Mouse (Mus musculus) left cerebral cortex, adult 18-20 months (tissue): ENCODE data around the gene Gbx1. TPM values are rescaled to one million over a fixed set of nuclear protein-coding genes. Genes with fewer than 3 reads are reported as not detected.
"Not testable (repeated sequence)": the region's sequence is repeated elsewhere in the genome, so short reads cannot be mapped to it uniquely, and the experiment has no call there.

Experiments
- DNase-seq, 2 experiments: peaks; one replicate each; pipeline ENCODE4 v3.0.0; 2021 to 2022; ENCODE audit warnings: low spot score in 2 of 2, mixed read lengths in 1 of 2
- long read RNA-seq, 2 experiments: library from polyadenylated mRNA; stranded (forward); transcript quantifications; one replicate each; pipeline ENCODE4 v2.0.0; 2021
- total RNA-seq, 2 experiments: library from RNA; stranded (reverse); gene quantifications; 2 replicates each; pipeline ENCODE4 v1.2.3; 2021

The Gbx1 gene
- under 1 TPM; 0.21 to 0.33 TPM for total RNA-seq
- long read RNA-seq, experiment 1, partial matches to known transcripts, result 0 of 1 reads
- long read RNA-seq, experiment 1, other reads (novel, unspliced or antisense), result 0 of 1 reads
- long read RNA-seq, experiment 2, result 0 reads

DNA sequence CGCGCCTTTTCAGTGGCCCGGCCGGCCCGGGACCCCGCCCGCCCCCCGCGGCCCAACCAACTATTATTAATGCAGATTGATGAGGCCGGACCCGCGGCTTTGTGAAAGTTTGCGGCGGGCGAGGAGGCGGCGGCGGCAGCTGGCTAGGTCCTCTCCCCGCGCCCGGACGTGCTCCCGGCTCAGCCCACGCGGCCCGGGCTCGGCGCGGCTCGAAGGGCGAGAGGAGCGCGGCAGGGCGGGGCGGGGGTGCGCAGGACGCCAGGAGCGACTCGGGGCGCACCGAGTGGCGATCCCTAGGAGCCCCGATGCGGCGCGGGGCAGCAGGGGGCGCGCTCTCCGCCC is at the start of gene Gbx1:
Gbx1 (minus strand) TSS at position 314 of the 342 bp plus-strand sequence.
- no peak for DNase-seq

DNA sequence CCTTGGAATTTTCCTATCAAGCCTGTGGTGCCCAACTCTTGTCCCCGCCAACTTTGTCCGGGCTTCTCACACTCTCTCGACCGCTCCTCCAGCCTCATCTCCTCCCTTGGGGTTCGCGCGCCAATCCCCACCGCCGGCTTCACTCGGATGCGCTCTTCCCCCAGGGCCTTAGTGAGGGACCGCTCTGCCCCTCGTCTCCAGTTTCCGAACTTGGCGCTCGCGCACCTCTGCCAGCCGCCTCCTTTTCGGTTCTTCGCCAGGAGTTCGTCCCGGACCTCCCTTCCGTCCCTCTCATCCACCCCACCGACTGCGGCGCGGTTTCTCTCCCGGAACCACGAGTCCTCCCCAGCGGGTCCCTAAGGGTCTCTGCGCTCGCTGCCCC is 49.8 kb upstream of the Gbx1 start:
- no peak for DNase-seq

DNA sequence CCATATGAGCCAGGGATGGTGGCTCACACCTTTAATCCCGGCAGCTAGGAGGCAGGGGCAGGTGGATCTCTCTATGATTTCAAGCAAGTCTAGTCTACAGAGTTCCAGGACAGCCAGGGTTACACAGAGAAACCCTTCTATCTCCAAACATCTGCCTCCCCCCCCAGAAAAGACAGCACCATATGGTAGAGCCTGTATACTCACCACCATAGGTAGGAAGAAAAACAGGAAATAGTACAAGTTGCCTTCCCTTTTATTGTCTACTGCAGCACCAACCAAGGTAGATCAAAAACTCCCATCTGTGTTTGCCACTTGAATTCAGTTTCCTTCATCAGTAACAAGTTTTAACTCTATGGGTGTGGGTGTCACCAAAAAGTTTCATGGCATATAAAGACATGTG is 48.9 kb upstream of the Gbx1 start:
- no peak for DNase-seq

DNA sequence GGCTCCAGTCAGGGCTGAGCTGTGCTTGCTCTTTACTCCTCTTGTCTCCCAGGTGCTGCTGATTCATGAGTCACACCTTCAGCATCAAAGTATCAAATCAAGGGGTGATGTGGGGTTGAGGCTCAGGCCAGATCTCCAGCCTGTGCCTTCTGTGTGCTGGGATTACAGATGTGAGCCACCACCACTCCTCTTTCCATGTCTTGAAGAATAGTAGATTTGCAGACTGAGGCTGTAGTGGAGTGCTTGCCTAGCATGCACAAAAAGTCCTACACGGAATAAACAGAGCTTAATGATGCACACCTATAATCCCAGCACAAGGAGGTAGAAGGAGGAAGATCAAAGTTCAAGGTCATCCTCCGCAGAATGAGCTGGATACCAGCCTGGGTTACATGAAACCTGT is 29.7 kb upstream of the Gbx1 start, which contains the start of gene 4931409K22Rik:
4931409K22Rik (minus strand) TSS at position 101 of the 400 bp plus-strand sequence.
- no peak for DNase-seq

- DNase-seq, result not testable (repeated sequence)
Measured at GRCm38 (mm10) chr5:24555335-24555734, 28.3 kb upstream of the Gbx1 start.

DNA sequence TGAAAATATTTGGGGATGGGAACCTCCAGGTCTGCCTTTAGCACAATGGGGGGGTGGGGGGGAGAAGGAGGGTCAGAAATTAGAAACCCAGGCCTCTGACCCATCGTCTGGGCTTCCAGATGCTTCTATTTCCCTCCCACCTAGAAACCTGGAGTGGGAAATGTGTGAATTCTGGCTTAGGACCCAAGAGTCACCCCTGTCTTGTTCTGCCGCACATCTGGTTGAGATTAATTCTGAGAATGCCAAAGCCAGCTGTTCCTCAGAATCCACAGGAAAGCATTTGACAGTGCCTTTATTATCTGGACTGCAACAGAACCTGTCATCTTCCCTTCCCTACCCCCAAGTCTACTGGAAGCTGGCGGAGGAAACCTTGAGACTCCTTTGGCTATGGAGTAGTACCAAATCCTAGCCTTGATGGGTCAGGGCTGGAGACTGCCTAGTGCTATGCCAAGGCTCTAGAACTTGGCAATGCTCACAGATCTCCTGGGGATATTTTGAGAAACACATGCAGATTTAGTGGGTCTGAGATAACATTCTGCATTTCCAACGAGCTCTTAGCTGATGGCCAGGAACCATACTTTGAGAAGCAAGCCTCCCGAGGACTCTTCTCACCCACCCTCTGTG is 26.7 kb upstream of the Gbx1 start:
- no peak for DNase-seq

DNA sequence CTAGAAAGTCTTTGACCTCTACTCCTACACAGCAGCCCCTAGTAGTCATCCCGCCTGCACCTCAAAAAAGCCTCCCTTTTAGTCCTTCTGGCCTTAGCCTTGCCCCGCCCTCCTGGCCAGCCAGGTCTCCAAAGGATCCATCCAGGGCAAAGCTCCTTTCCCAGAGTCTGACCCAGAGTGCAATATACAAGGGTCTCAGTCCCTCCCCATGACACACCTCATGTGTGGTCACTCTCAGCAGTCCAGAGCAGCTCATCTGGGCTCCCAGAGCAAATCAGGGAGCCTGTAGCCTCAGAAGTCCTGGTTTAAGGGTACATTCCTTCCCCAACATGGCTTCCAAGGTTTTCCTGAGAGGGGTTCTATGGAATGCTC is 24.3 kb upstream of the Gbx1 start:
- DNase-seq, result no peak

- DNase-seq, result peak; percentile 48 to 71
Measured at GRCm38 (mm10) chr5:24550598-24551316, 23.8 kb upstream of the Gbx1 start.

DNA sequence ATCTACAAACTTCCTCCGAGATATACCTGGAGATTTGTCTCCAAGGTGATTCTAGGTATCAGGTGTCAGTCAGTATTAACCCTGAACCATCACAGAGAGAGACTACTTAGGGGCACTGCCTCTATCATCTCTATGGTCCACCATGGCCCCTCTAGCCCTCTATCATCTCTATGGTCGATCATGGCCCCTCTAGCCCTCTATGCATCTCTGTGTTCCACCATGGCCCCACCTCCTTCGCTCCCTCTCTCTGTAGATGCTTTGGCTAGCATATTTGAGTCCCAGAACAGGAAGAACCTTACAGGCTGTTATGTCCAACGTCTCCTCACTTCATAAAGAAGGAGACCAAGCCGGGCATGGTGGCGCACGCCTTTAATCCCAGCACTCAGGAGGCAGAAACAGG is 15.6 kb upstream of the Gbx1 start:
- no peak for DNase-seq

- DNase-seq, result no peak
Measured at GRCm38 (mm10) chr5:24541144-24541569, 14.2 kb upstream of the Gbx1 start.

GRCm38 (mm10) chr5:24540387-24541143 is 13.6 kb upstream of the Gbx1 start, which contains the start of gene Asb10:
TSS of gene Asb10 (minus strand) at chr5:24540978.
- DNase-seq, result peak; percentile 31 to 42

GRCm38 (mm10) chr5:24539571-24540296 is 12.7 kb upstream of the Gbx1 start:
- DNase-seq, result no peak

GRCm38 (mm10) chr5:24537618-24538017 is 10.6 kb upstream of the Gbx1 start:
- DNase-seq, result no peak

- no peak for DNase-seq
Measured at GRCm38 (mm10) chr5:24536511-24536910, 9.5 kb upstream of the Gbx1 start.

GRCm38 (mm10) chr5:24535731-24536130 is 8.7 kb upstream of the Gbx1 start:
- no peak for DNase-seq

GRCm38 (mm10) chr5:24534292-24534691 is 7.3 kb upstream of the Gbx1 start:
- no peak for DNase-seq

- no peak for DNase-seq
Measured at GRCm38 (mm10) chr5:24533391-24533790, 6.4 kb upstream of the Gbx1 start.

DNA sequence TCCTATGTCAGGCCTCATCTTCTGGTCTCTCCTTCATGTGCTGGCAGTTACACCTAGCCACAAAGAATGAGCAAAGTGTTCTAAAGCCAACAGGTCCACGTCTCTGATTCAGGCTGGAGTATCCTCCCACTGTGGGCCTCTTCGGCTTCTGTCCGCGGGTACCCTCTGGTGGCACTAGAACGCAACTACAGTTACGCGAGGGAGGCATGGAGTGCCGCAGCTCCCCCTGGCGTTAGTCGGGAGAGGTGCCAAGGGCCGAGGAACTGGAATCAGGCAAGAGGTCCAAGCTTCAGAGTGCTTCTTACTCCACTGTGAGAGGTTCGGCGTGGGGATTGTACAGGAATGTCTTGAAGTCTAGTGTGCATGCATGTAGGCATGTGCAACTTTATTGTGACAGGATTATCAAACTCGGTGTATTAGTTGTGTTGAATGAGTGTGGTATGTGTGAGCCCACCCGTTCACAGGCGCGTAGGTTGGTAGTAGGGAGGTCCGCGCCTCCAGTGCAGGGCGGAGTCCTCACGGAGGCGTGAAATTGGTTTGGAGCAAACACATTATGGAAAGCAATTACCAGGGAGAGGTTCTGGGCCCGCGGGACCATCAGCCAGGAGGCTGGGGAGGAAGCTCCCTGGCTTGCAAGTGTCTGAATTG is 3.2 kb upstream of the Gbx1 start:
- peak; percentile 92 to 94 for DNase-seq

- no peak for DNase-seq
Measured at GRCm38 (mm10) chr5:24527780-24528179, 778 bp upstream of the Gbx1 start.

GRCm38 (mm10) chr5:24526190-24526888 is 663 bp downstream of the Gbx1 start:
- DNase-seq, result no peak
